Mouse (Mus musculus): ENCODE data around the gene Ppa2. TPM values are rescaled to one million over a fixed set of nuclear protein-coding genes. Genes with fewer than 3 reads are reported as not detected.

The Ppa2 gene
- total and polyA plus RNA-seq, 2 experiments from 2014 or later: 46.9 to 146 TPM

- H3K36me3 ChIP-seq (replicated peaks; ENCODE audit: control insufficient read depth, insufficient read depth, low read length): peaks cover 4% of the 10 kb centered on the region; the same call in 1 of the 2 replicates
- no peak overlapping the region for H3K27ac ChIP-seq (ENCODE audit: low read depth)
- H3K9me3 ChIP-seq (replicated peaks; ENCODE audit: control insufficient read depth, low read length): peaks cover 5% of the 10 kb centered on the region; the same call in 1 of the 2 replicates
- no peaks in the 10 kb centered on the region for H3K27me3 ChIP-seq (ENCODE audit: control insufficient read depth, insufficient read depth, low read length)
- TF ChIP-seq CTCF (IDR thresholded peaks at IDR 0.05; ENCODE audit: low read depth): no peak
- TF ChIP-seq EP300 (IDR thresholded peaks at IDR 0.05; ENCODE audit: low read depth): no peak
- H3K4me2 ChIP-seq (ENCODE audit: low read depth, low read length): no peak overlapping the region
- DNase-seq (ENCODE audit: low spot score) (no peak), ATAC-seq (ENCODE audit: insufficient read depth, low read depth) (no peak)
- H3K9ac ChIP-seq (replicated peaks; ENCODE audit: low read depth, low read length): no peak overlapping the region
- H3K4me1 ChIP-seq (ENCODE audit: control insufficient read depth, insufficient read depth): no peaks in the 10 kb centered on the region; the same call in 1 of the 2 replicates
- H3K4me3 ChIP-seq (ENCODE audit: low read depth, low read length): no peak overlapping the region
- WGBS: 95% methylated on average over 3 of the region's 3 CpGs
Measured at GRCm38 (mm10) chr3:133308361-133308760, 1.5 kb upstream of the Ppa2 start.

GRCm38 (mm10) chr3:133309359-133309758 lies 551 bp upstream of the Ppa2 start:
- H3K4me2 ChIP-seq (ENCODE audit: low read depth, low read length): no peak overlapping the region
- no peak overlapping the region for H3K4me3 ChIP-seq (ENCODE audit: low read depth, low read length)
- ATAC-seq (ENCODE audit: insufficient read depth, low read depth) (no peak), DNase-seq (ENCODE audit: low spot score) (no peak)
- no peak overlapping the region for H3K27ac ChIP-seq (ENCODE audit: low read depth)
- H3K36me3 ChIP-seq (replicated peaks; ENCODE audit: control insufficient read depth, insufficient read depth, low read length): peaks cover 4% of the 10 kb centered on the region; the same call in 1 of the 2 replicates
- 95% methylated on average over 7 of the region's 7 CpGs for WGBS
- peaks cover 5% of the 10 kb centered on the region; the same call in 1 of the 2 replicates for H3K9me3 ChIP-seq (replicated peaks; ENCODE audit: control insufficient read depth, low read length)
- H3K27me3 ChIP-seq (ENCODE audit: control insufficient read depth, insufficient read depth, low read length): no peaks in the 10 kb centered on the region
- TF ChIP-seq CTCF (IDR thresholded peaks at IDR 0.05; ENCODE audit: low read depth) (no peak), EP300 (IDR thresholded peaks at IDR 0.05; ENCODE audit: low read depth) (no peak)
- H3K9ac ChIP-seq (replicated peaks; ENCODE audit: low read depth, low read length): no peak overlapping the region
- no peaks in the 10 kb centered on the region; the same call in 1 of the 2 replicates for H3K4me1 ChIP-seq (ENCODE audit: control insufficient read depth, insufficient read depth)

- H3K36me3 ChIP-seq (replicated peaks; ENCODE audit: control insufficient read depth, insufficient read depth, low read length): peaks cover 4% of the 10 kb centered on the region; the same call in 1 of the 2 replicates
- peak overlapping the region; percentile 98 for H3K27ac ChIP-seq (ENCODE audit: low read depth)
- TF ChIP-seq EP300 (IDR thresholded peaks at IDR 0.05; ENCODE audit: low read depth): no peak
- TF ChIP-seq CTCF (IDR thresholded peaks at IDR 0.05; ENCODE audit: low read depth): no peak
- H3K4me3 ChIP-seq (ENCODE audit: low read depth, low read length): peak overlapping the region; percentile 81
- H3K9ac ChIP-seq (replicated peaks; ENCODE audit: low read depth, low read length): peak overlapping the region; percentile 93
- no peaks in the 10 kb centered on the region; the same call in 1 of the 2 replicates for H3K4me1 ChIP-seq (ENCODE audit: control insufficient read depth, insufficient read depth)
- WGBS: 18% methylated on average over 14 of the region's 14 CpGs
- peak overlapping the region; percentile 75 for H3K4me2 ChIP-seq (ENCODE audit: low read depth, low read length)
- H3K27me3 ChIP-seq (ENCODE audit: control insufficient read depth, insufficient read depth, low read length): no peaks in the 10 kb centered on the region
- DNase-seq (ENCODE audit: low spot score): peak; percentile 6
- ATAC-seq (ENCODE audit: insufficient read depth, low read depth): no peak
- H3K9me3 ChIP-seq (replicated peaks; ENCODE audit: control insufficient read depth, low read length): peaks cover 5% of the 10 kb centered on the region; the same call in 1 of the 2 replicates
Measured at GRCm38 (mm10) chr3:133310809-133311179, 884 bp downstream of the Ppa2 start.

- H3K4me1 ChIP-seq (ENCODE audit: control insufficient read depth, insufficient read depth): no peaks in the 10 kb centered on the region; the same call in 1 of the 2 replicates
- 91% methylated on average over 3 of the region's 3 CpGs for WGBS
- H3K9ac ChIP-seq (replicated peaks; ENCODE audit: low read depth, low read length): no peak overlapping the region
- no peaks in the 10 kb centered on the region for H3K27me3 ChIP-seq (ENCODE audit: control insufficient read depth, insufficient read depth, low read length)
- H3K4me2 ChIP-seq (ENCODE audit: low read depth, low read length): no peak overlapping the region
- TF ChIP-seq CTCF (IDR thresholded peaks at IDR 0.05; ENCODE audit: low read depth) (no peak), EP300 (IDR thresholded peaks at IDR 0.05; ENCODE audit: low read depth) (no peak)
- peaks cover 4% of the 10 kb centered on the region; the same call in 1 of the 2 replicates for H3K36me3 ChIP-seq (replicated peaks; ENCODE audit: control insufficient read depth, insufficient read depth, low read length)
- DNase-seq (ENCODE audit: low spot score): no peak
- no peak for ATAC-seq (ENCODE audit: insufficient read depth, low read depth)
- H3K27ac ChIP-seq (ENCODE audit: low read depth): no peak overlapping the region
- H3K4me3 ChIP-seq (ENCODE audit: low read depth, low read length): no peak overlapping the region
- peaks cover 5% of the 10 kb centered on the region; the same call in 1 of the 2 replicates for H3K9me3 ChIP-seq (replicated peaks; ENCODE audit: control insufficient read depth, low read length)
Measured at GRCm38 (mm10) chr3:133312331-133312730, 2.4 kb downstream of the Ppa2 start.

GRCm38 (mm10) chr3:133312850-133313249 lies 2.9 kb downstream of the Ppa2 start:
- Histone ChIP-seq H3K9ac (replicated peaks; ENCODE audit: low read depth, low read length) (no peak overlapping the region), H3K36me3 (replicated peaks; ENCODE audit: control insufficient read depth, insufficient read depth, low read length) (peaks cover 4% of the 10 kb centered on the region; the same call in 1 of the 2 replicates), H3K27me3 (ENCODE audit: control insufficient read depth, insufficient read depth, low read length) (no peaks in the 10 kb centered on the region), H3K4me2 (ENCODE audit: low read depth, low read length) (no peak overlapping the region), H3K9me3 (replicated peaks; ENCODE audit: control insufficient read depth, low read length) (peaks cover 5% of the 10 kb centered on the region; the same call in 1 of the 2 replicates), H3K4me3 (ENCODE audit: low read depth, low read length) (no peak overlapping the region), H3K27ac (ENCODE audit: low read depth) (no peak overlapping the region), H3K4me1 (ENCODE audit: control insufficient read depth, insufficient read depth) (no peaks in the 10 kb centered on the region; the same call in 1 of the 2 replicates)
- DNase-seq (ENCODE audit: low spot score): no peak
- 71% methylated on average over 6 of the region's 6 CpGs for WGBS
- ATAC-seq (ENCODE audit: insufficient read depth, low read depth): no peak
- TF ChIP-seq CTCF (IDR thresholded peaks at IDR 0.05; ENCODE audit: low read depth) (no peak), EP300 (IDR thresholded peaks at IDR 0.05; ENCODE audit: low read depth) (no peak)

All from heart, postnatal 0 days (tissue).